Mouse (Mus musculus): ENCODE measurements around the gene Spata45. TPM values are rescaled to one million over a fixed set of nuclear protein-coding genes. Genes with fewer than 3 reads are reported as not detected.
A peak's percentile ranks its signal among the peaks of the same experiment; 100 is the strongest.

Spata45 gene
- polyA plus RNA-seq, 1 experiment = not detected

DNA sequence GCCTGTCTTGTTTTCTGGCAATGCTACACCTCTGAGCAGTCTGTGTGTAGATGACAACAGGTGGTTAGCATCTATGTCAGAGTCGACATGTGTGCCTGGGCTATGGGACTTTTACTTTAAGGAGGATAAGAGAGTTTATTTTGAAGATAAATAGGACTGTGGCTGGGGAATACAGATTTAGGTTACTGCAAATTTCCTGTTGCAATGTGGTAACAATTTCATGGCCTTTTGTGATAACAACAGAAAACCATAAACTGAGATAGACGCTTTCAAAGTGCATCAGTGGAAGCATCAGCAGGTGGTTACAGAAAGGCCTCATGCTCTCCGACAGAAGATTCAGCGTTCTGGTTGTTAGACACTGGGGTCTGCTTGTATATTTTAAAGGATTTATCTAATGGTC, 37.0 kb downstream of the Spata45 start:
- TF ChIP-seq FLI1 (IDR thresholded peaks at IDR 0.05; ENCODE audit: low read length) (no peak), GATA1 (IDR thresholded peaks at IDR 0.05; ENCODE audit: borderline replicate concordance, low read length) (no peak)
- no peak overlapping the region for H3K4me3 ChIP-seq (replicated peaks)
- no peaks in the 10 kb centered on the region for H3K27me3 ChIP-seq (replicated peaks)
- peaks cover 98% of the 10 kb centered on the region for H3K36me3 ChIP-seq (replicated peaks; ENCODE audit: low read length)
- peaks cover 5% of the 10 kb centered on the region for H3K9me3 ChIP-seq
- peaks cover 30% of the 10 kb centered on the region for H3K4me1 ChIP-seq

DNA sequence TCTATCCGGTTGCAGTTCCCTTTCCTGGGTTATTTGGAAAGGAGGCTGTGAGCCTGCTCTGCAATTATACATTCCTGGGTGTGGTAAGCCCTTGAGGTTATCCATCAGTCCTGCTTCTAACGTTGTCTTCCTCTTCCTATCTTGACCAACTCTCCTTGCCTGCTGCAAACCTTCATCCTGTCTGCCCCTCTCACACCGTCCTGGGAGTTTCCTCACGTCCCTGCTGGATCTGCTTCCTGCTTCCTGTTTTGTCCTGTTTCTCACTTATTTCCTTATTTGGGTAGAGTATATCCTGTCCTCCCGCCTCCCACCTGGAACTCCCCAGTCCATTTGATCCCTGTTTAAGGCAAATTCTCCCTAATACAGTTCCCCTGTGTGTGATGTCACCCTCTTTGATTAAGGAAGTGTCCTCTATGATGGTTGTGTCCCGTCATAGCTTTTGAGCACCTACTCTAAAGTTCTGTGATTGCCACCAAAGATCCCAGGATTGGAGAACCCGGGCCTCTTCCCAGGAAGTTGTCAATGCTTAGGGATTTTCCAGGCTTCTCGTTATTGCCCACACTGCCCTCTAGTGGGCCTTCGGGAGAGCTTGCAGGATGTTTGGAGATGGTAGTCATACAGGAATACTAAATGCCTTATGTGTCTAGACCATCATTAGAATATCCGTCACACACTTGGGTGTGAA, 38.9 kb downstream of the Spata45 start:
- H3K36me3 ChIP-seq (replicated peaks; ENCODE audit: low read length) = peaks cover 98% of the 10 kb centered on the region
- no peaks in the 10 kb centered on the region for H3K27me3 ChIP-seq (replicated peaks)
- H3K4me1 ChIP-seq = peaks cover 32% of the 10 kb centered on the region
- TF ChIP-seq GATA1 (IDR thresholded peaks at IDR 0.05; ENCODE audit: borderline replicate concordance, low read length) = no peak
- no peak for TF ChIP-seq FLI1 (IDR thresholded peaks at IDR 0.05; ENCODE audit: low read length)
- peak overlapping the region; percentile 21 for H3K4me3 ChIP-seq (replicated peaks)
- H3K9me3 ChIP-seq = peaks cover 5% of the 10 kb centered on the region

DNA sequence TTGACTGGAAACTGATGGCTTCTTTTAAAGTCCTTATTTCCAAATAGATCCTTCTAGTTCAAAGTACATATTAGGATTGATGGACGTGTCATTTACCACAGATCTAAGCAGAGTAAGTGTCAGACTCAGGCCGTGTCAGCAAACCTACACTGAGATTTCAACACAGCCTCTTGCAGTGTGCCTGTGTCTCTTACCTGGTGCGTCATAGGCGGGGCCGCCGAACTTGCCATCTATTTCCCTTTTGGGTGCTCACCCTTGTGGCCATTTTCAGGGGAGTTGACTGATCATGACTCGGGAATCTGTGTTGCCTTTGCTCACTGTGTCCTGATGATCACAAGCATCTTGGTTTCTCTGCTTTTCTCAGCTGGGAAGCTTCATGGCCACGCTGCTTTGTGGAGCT, 46.8 kb downstream of the Spata45 start:
- H3K36me3 ChIP-seq (replicated peaks; ENCODE audit: low read length) = peaks cover 71% of the 10 kb centered on the region
- no peaks in the 10 kb centered on the region for H3K27me3 ChIP-seq (replicated peaks)
- TF ChIP-seq GATA1 (IDR thresholded peaks at IDR 0.05; ENCODE audit: borderline replicate concordance, low read length) (no peak), FLI1 (IDR thresholded peaks at IDR 0.05; ENCODE audit: low read length) (no peak)
- peaks cover under 1% of the 10 kb centered on the region for H3K9me3 ChIP-seq
- peaks cover 34% of the 10 kb centered on the region for H3K4me1 ChIP-seq
- no peak overlapping the region for H3K4me3 ChIP-seq (replicated peaks)

DNA sequence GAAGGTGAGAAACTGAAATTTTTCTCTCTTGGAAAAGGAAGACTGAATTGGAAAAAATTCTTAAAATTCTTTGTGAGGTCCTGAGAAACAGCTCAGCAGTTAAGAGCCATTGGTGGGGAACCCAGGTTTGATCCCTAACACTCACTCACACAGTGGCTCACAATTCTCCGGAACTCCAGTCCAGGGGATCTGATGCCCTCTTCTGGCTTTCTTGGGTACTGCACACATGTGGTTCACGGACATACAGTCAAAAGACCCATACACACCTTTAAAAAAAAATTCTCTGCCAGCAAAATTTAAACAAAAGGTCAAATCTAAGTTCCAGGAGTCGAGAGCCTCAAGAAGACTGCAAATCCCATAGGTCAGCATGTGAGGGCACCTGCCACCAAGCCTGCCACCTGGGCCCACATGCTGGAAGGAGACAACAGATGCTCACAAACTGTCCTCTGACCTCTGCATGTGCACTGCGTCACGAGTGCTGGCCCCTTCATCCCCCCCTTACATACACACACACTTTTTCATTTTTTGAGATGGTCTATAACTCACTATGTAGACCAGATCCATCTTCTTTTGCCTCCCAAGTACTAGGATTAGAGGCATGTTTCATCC, 48.6 kb downstream of the Spata45 start:
- no peaks in the 10 kb centered on the region for H3K9me3 ChIP-seq
- peaks cover 39% of the 10 kb centered on the region for H3K4me1 ChIP-seq
- peak overlapping the region; percentile 60 for H3K4me3 ChIP-seq (replicated peaks)
- peaks cover 3% of the 10 kb centered on the region for H3K27me3 ChIP-seq (replicated peaks)
- peaks cover 53% of the 10 kb centered on the region for H3K36me3 ChIP-seq (replicated peaks; ENCODE audit: low read length)
- TF ChIP-seq GATA1 (IDR thresholded peaks at IDR 0.05; ENCODE audit: borderline replicate concordance, low read length) = no peak
- no peak for TF ChIP-seq FLI1 (IDR thresholded peaks at IDR 0.05; ENCODE audit: low read length)

DNA sequence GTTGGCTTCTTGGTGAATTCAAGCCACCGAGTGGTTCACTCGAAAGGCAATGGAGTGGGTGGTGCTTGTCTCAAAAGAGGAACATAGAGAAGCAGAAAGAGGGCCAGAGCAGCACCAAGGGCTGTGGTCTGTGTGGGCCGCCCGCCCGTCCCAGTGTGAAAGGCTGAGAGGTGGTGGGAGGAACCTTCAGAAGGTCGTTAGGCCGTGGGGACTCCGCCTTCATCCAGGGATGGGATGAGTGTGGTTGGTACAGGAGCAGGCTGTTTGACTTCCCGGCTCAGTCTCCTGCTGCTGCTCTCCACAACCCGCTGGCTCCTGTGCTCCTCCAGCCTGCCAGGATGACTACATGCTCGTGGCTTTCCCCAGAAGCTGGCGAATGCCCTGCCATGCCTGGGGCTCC, 49.2 kb downstream of the Spata45 start:
- H3K9me3 ChIP-seq = no peaks in the 10 kb centered on the region
- peaks cover 39% of the 10 kb centered on the region for H3K4me1 ChIP-seq
- TF ChIP-seq GATA1 (IDR thresholded peaks at IDR 0.05; ENCODE audit: borderline replicate concordance, low read length) = no peak
- no peak for TF ChIP-seq FLI1 (IDR thresholded peaks at IDR 0.05; ENCODE audit: low read length)
- peaks cover 47% of the 10 kb centered on the region for H3K36me3 ChIP-seq (replicated peaks; ENCODE audit: low read length)
- H3K27me3 ChIP-seq (replicated peaks) = peaks cover 3% of the 10 kb centered on the region
- peak overlapping the region; percentile 74 for H3K4me3 ChIP-seq (replicated peaks)

DNA sequence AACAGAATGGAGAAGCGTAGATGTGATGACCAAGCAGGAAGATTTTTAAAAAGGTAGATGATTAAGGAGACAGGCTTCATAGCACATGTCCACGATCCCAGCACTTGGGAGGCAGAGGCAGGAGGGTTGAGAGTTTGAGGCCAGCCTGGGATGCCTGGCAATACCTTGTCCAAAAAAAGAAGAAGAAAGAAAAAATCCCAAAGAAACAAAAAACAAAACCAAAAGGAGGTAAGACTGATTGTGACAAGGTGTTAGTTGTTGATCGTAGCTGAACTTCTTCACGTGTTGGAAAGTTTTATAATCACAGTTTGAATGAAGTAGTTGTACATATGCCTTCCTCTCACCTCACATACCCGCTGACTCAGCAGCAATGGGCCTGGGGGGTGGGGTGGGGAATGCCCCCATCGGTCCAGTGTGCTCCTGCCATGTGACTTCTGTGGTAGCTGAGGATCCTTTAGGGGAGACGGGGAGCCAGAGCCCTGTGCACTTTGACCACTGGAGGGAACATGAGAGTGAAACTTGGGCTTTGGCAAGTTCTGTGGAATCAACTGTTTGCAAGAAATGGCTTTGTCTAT, 50.0 kb downstream of the Spata45 start:
- no peak overlapping the region for H3K4me3 ChIP-seq (replicated peaks)
- no peaks in the 10 kb centered on the region for H3K9me3 ChIP-seq
- H3K27me3 ChIP-seq (replicated peaks) = peaks cover 11% of the 10 kb centered on the region
- peaks cover 39% of the 10 kb centered on the region for H3K4me1 ChIP-seq
- TF ChIP-seq GATA1 (IDR thresholded peaks at IDR 0.05; ENCODE audit: borderline replicate concordance, low read length) = no peak
- TF ChIP-seq FLI1 (IDR thresholded peaks at IDR 0.05; ENCODE audit: low read length) = no peak
- H3K36me3 ChIP-seq (replicated peaks; ENCODE audit: low read length) = peaks cover 41% of the 10 kb centered on the region

DNA sequence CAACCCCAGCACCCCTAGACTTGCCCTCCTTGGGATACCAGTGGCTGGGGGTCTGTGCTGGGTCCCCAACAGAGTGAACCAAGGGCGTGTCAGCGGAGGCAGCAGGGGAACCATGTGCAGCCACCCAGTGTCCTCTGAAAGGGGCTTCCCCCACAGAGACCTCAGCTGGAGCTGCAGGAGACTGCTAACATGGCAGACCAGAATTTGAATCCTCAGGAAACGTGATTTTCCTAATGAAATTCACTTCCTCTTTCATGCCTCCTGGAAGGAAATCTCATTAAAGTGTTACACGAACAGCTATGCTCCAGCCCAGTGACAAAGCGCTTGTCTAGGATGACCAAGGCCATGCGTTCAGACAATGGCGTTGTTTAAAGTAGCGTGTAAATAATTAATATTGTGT, 50.5 kb downstream of the Spata45 start:
- no peaks in the 10 kb centered on the region for H3K9me3 ChIP-seq
- H3K36me3 ChIP-seq (replicated peaks; ENCODE audit: low read length) = peaks cover 36% of the 10 kb centered on the region
- TF ChIP-seq GATA1 (IDR thresholded peaks at IDR 0.05; ENCODE audit: borderline replicate concordance, low read length) (no peak), FLI1 (IDR thresholded peaks at IDR 0.05; ENCODE audit: low read length) (no peak)
- peaks cover 16% of the 10 kb centered on the region for H3K27me3 ChIP-seq (replicated peaks)
- no peak overlapping the region for H3K4me3 ChIP-seq (replicated peaks)
- peaks cover 41% of the 10 kb centered on the region for H3K4me1 ChIP-seq

DNA sequence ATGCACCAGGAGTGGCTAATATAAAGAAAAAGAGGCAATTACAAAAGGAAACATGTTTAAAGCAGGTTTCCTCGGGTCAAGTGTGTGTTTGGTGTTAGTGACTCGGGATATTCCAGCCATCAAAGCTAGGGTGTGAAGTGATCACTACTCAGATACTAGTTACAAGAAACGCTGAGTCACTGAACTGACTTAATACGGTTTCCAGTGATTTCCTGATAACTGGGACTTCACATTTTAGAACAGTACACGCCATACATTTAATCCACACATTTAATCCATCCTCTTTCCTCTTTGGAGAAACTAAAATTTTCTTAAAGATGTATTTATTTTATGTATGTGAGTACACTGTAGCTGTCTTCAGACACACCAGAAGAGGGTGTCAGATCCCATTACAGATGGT, 51.5 kb downstream of the Spata45 start:
- TF ChIP-seq FLI1 (IDR thresholded peaks at IDR 0.05; ENCODE audit: low read length) (no peak), GATA1 (IDR thresholded peaks at IDR 0.05; ENCODE audit: borderline replicate concordance, low read length) (no peak)
- Histone ChIP-seq H3K9me3 (no peaks in the 10 kb centered on the region), H3K36me3 (replicated peaks; ENCODE audit: low read length) (peaks cover 27% of the 10 kb centered on the region), H3K27me3 (replicated peaks) (peaks cover 25% of the 10 kb centered on the region), H3K4me1 (peaks cover 48% of the 10 kb centered on the region), H3K4me3 (replicated peaks) (no peak overlapping the region)

DNA sequence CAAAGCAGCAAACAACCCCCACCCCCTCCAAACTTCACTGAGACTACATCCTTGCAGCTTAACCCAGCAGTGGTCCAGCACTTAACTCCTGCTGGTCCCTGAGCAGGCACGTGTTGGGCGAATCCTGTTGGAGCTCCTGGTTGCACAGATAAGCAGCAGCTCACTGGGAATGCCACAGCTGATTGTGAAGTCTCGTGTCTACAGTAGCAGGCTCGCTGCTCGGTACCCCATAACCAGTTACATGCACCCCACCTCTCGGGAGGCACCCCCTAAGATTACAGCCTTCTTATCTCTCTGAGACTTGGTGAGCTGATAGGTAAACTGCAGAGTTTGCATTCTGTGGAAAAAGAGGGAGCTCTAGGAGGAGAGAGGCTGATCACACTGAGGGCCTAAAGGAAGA, 52.9 kb downstream of the Spata45 start:
- H3K27me3 ChIP-seq (replicated peaks) = peaks cover 36% of the 10 kb centered on the region
- H3K4me3 ChIP-seq (replicated peaks) = no peak overlapping the region
- H3K36me3 ChIP-seq (replicated peaks; ENCODE audit: low read length) = peaks cover 13% of the 10 kb centered on the region
- peaks cover 60% of the 10 kb centered on the region for H3K4me1 ChIP-seq
- H3K9me3 ChIP-seq = no peaks in the 10 kb centered on the region
- TF ChIP-seq GATA1 (IDR thresholded peaks at IDR 0.05; ENCODE audit: borderline replicate concordance, low read length) = no peak
- TF ChIP-seq FLI1 (IDR thresholded peaks at IDR 0.05; ENCODE audit: low read length) = no peak

DNA sequence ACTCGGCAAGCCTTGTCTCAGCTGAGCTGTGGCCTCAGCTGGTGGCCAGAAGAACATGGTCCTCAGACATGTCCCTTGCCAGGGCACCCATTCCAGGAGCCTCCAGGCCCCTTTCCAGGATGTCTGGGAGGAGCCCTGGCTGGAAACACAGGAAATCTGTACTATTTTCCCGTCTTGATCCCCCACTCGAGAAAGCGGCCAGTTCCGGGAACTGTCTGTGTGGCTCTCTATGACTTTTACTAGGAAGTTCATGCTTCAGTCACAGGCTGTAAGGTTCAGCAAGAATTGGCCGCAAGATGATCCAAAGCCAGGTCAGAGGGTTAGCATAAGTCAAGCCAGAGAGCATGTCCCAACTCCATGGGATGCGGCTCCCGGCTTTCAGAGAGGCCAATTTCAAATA, 55.6 kb downstream of the Spata45 start:
- H3K27me3 ChIP-seq (replicated peaks) = peaks cover 60% of the 10 kb centered on the region
- H3K4me1 ChIP-seq = peaks cover 55% of the 10 kb centered on the region

More for the DNA sequence above, 55.6 kb downstream of the Spata45 start:
- Histone ChIP-seq H3K9me3 (no peaks in the 10 kb centered on the region), H3K36me3 (replicated peaks; ENCODE audit: low read length) (no peaks in the 10 kb centered on the region), H3K4me3 (replicated peaks) (no peak overlapping the region)
- TF ChIP-seq GATA1 (IDR thresholded peaks at IDR 0.05; ENCODE audit: borderline replicate concordance, low read length) (no peak), FLI1 (IDR thresholded peaks at IDR 0.05; ENCODE audit: low read length) (no peak)

Other genes with a start within 250 kb of the Spata45 start
- 2.8 and 5.9 TPM in 2 replicates for gene Rps6kc1, start 124.9 kb upstream of the Spata45 start, polyA plus RNA-seq (2012; ENCODE audit: insufficient read depth, low replicate concordance)
- 1.6 and 1.7 TPM in 2 replicates for gene Angel2, start 111.5 kb upstream of the Spata45 start, polyA plus RNA-seq (2012; ENCODE audit: insufficient read depth, low replicate concordance)
- 0.07 and 3.4 TPM in 2 replicates for gene Vash2, start 57.3 kb upstream of the Spata45 start, polyA plus RNA-seq (2012; ENCODE audit: insufficient read depth, low replicate concordance)
- 3.2 and 13.7 TPM in 2 replicates for gene Flvcr1, start 10.5 kb upstream of the Spata45 start, polyA plus RNA-seq (2012; ENCODE audit: insufficient read depth, low replicate concordance)
- 1.3 TPM in 1 of 2 replicates, not detected in the other for gene Tatdn3, start 26.3 kb downstream of the Spata45 start, polyA plus RNA-seq (2012; ENCODE audit: insufficient read depth, low replicate concordance)
- 1.3 TPM in 1 of 2 replicates, not detected in the other for gene Nsl1, start 26.4 kb downstream of the Spata45 start, polyA plus RNA-seq (2012; ENCODE audit: insufficient read depth, low replicate concordance)
- gene Batf3, start 61.2 kb downstream of the Spata45 start, polyA plus RNA-seq (2012; ENCODE audit: insufficient read depth, low replicate concordance) = 2.0 TPM in 1 of 2 replicates, not detected in the other
- gene Fam71a, start 128.2 kb downstream of the Spata45 start, polyA plus RNA-seq (2012; ENCODE audit: insufficient read depth, low replicate concordance) = not detected in 2 replicates
- gene Atf3, start 181.4 kb downstream of the Spata45 start, polyA plus RNA-seq (2012; ENCODE audit: insufficient read depth, low replicate concordance) = 3.4 and 9.5 TPM in 2 replicates

Measured in megakaryocyte, embryonic 14.5 days (primary cell).